Mouse (Mus musculus) cerebellum, adult 2 months (tissue): ENCODE measurements around the gene Rab28.

Experiments
- CTCF ChIP-seq: fragments of 200-500 bp; IDR thresholded peaks from 2 replicates; pipeline ENCODE4 v1.5.1; 2011; ENCODE audit warnings: low read depth, mild to moderate bottlenecking, control low read depth, low read length, moderate library complexity, borderline replicate concordance; ENCODE audit not compliant: insufficient read depth
- POLR2A ChIP-seq: fragments of 200-500 bp; IDR thresholded peaks from 2 replicates; pipeline ENCODE4 v1.6.1; 2011; ENCODE audit warnings: low read length, control low read depth, borderline replicate concordance; ENCODE audit not compliant: insufficient read depth

- no peak for TF ChIP-seq CTCF
- TF ChIP-seq POLR2A, result no peak
These were observed 129.9 kb downstream of the Rab28 start for GRCm38 (mm10) chr5:41578051-41578450.
